Mouse (Mus musculus) c-Kit-positive CD71-positive TER-119-positive erythroid progenitor cells, embryonic 14.5 days (primary cell): Measurements from ENCODE around the gene Plpp3.

Source experiments
- DNase-seq: peaks from one replicate; pipeline ENCODE4 v3.0.0-alpha.2; 2013; ENCODE audit warnings: low spot score

Gene Plpp3

GRCm38 (mm10) chr4:105157276-105158168 is at the start of gene Plpp3:
Gene Plpp3, plus strand, starts transcription at chr4:105157347.
- DNase-seq = no peak

- no peak for DNase-seq
Observed at GRCm38 (mm10) chr4:105107943-105108640, 49.1 kb upstream of the Plpp3 start.

DNA sequence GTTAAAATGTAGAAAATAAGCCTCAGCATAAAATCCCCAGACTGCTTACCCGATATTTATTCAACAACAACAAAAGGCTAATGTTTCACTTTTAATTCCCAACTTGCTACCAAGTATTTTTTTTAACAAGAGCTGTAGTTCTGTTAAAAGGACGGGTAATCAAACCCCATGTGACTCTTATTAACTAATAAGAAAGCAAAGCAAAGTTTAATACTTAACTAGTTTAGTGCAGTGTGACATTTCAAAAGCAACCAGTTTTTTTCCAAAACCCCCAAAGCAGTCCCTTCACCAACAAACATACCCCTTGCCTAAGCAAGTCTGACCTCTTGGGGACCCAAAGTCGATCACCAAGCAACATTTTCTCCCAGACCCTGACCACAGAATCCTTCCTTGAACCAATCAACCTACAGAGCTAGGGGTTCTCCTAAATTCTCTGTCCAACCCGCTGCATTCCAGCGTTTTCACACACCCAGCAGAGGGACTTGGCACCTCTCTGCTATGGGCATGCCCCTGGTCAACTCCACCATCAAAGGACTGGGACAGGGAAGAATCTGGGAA is 48.4 kb upstream of the Plpp3 start:
- no peak for DNase-seq

DNA sequence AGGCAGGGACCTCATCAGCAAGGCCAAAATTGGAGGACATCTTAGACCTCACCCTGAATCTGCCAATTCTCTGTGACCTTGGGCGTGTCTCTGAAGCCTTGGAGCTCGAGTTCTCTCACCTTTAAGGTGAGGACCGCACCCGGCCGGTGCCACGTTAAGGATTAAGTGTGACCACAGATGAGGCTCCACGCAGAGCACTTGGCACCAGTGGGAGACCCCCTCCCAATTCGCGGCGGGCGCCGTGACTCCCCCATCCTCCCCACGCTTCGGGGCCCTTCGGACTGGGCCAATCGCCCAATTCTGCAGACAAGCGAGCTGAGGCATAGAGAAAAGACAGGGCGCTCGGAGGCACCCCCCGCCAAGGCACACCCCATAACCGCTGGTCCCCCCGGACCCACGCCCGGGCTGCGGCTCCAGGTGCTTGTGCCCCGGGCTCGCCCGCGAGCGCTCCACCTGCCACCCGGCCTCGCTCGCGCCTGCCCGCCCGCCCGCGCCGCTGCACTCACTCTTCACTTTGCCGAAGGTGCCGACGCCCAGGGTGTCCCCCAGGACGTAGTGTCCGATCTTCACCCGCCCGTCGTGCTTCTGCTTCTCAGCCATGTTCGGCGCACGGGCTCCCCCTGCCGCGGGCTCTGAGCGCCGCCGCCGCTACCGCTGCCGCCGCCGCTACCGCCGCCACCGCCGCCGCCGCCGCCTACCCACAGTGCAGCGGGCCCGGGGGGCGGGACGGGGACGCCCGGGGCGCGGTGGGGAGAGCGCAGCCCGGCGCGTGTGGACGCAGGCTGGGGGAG is 47.8 kb upstream of the Plpp3 start, which contains the start of gene Prkaa2:
TSS of gene Prkaa2 (minus strand) at position 692 of the 791 bp plus-strand sequence.
- DNase-seq = no peak

- DNase-seq = no peak
Observed at GRCm38 (mm10) chr4:105109990-105110683, 47.0 kb upstream of the Plpp3 start.

DNA sequence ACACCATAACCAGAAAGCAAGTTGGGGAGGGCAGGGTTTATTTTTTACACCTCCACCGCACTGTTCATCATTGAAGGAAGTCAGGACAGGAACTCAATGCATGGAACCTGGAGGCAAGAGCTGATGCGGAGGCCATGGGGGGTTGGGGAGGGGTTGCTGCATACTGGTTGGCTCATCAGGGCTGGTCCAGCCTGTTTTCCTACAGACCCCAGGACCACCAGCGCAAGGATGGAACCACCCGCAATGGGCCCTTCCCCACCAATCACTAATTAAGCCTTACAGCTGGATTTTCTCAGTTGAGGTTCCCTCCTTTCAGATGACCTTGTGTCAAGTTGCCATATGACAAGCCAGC is 46.5 kb upstream of the Plpp3 start:
- no peak for DNase-seq

- no peak for DNase-seq
Observed at GRCm38 (mm10) chr4:105111770-105112169, 45.4 kb upstream of the Plpp3 start.

- DNase-seq = no peak
Observed at GRCm38 (mm10) chr4:105113042-105113441, 44.1 kb upstream of the Plpp3 start.

- DNase-seq = no peak
Observed at GRCm38 (mm10) chr4:105113468-105113867, 43.7 kb upstream of the Plpp3 start.

DNA sequence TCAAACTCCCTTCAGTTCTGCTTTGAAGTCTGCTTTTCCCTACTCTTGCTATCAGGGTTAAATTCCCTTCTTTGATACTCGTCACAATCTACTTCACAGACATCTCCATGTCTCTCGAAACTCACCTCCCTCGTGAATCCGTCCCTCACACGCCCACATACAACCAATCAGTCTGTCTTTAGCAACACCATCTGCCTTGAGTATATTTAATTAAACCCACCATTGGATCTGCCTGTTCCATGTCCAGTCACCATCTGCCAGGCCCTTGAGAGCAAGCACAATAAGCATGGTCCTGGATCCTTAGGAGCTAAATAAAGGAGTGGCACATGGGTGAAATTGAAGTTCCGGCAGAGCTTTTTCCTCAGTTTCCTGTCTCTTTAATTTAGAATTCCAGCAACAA is 36.1 kb upstream of the Plpp3 start:
- DNase-seq = no peak

DNA sequence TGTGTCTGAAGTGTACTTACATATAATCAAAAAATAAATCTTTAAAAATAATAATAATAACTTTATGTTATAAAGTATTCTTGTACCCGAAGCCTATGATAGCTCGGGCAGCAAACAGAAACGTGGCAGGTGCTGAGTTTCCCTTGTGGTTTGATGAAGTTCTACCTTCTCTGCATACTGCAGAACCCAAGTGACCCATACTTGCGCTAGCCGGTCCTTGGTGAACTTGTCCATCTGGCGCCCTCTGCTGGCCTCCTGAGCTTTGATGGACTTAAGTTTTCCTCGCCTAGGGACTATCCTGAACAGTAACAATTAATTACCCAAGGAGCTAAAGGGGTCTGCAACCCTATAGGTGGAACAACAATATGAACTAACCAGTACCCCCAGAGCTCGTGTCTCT is 34.7 kb upstream of the Plpp3 start:
- DNase-seq = peak; percentile 14

DNA sequence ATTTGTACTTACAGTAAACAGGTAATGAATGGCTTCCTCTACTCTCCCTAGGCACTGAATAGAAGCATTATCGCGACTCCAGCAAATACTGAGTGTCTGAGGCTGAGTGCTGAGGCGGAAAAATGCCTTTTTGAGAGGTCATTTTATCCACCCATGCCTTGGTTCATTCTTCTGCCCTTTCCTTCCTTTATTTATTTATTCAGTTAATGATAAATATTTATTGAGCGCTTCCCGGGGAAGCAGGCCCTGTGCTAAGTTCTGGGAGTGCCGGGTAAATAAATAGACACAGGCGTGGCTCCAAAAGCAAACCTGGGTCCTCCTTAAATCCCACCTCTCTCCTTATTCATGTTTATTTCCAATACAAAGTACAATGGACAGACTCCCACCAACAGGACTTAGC is 27.9 kb upstream of the Plpp3 start:
- DNase-seq = no peak

DNA sequence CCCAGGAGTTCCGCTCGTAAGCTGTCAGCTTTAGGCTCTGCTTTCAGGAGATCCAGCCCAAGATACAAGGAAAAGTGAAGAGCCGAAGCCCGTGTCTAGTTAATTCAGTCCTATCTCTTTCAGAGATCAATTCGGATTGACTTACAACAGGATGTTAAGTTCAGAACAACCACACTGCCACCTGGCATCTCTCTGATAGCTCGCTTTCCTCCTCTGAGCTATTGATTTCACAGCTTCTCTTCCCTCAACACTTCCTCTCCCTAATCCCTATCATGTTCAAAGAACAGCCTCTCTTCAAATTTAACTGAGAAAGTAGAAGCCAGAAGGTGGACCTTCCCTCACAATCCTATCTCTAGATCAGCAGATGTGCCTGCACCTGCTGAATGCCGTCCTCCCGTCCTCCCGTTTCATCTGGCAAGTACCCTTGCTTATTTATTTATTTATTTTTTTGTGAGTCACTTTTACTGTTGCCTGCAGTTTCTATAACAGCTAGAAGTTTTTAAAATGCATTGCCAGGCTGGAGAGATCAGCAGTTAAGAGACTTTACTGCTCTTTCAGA is 25.3 kb upstream of the Plpp3 start:
- no peak for DNase-seq

- no peak for DNase-seq
Observed at GRCm38 (mm10) chr4:105133350-105134050, 23.6 kb upstream of the Plpp3 start.

DNA sequence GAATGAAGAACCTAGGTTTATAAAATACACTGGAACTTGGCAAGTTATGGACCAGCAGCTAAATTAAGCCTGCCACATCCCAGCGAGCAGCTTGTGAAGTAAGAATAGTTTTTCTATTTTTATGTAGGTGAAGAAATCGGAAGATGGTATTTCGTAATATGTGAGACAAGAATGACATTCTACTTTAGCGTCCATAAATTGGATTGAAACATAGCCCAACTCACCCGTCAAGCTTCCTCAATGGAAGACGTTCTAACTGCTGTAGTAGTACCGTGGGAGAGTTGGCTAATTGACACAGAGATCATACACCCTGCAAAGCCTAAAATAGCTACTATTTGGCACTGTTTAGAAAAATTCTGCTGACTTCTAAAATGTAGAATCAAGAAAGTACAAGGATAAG is 7.7 kb upstream of the Plpp3 start:
- no peak for DNase-seq

- no peak for DNase-seq
Observed at GRCm38 (mm10) chr4:105151911-105152690, 5.0 kb upstream of the Plpp3 start.

GRCm38 (mm10) chr4:105153227-105153626 is 3.9 kb upstream of the Plpp3 start:
- no peak for DNase-seq

- DNase-seq = no peak
Observed at GRCm38 (mm10) chr4:105156281-105156680, 866 bp upstream of the Plpp3 start.

- DNase-seq = no peak
Observed at GRCm38 (mm10) chr4:105156955-105157275, 232 bp upstream of the Plpp3 start.

GRCm38 (mm10) chr4:105158169-105158555 is 1.0 kb downstream of the Plpp3 start:
- no peak for DNase-seq
